Mouse (Mus musculus): Measurements from ENCODE around the gene Hat1. TPM values are rescaled to one million over a fixed set of nuclear protein-coding genes. Genes with fewer than 3 reads are reported as not detected.

Gene Hat1
- total RNA-seq, 2 experiments from 2014 or later = 16.2 to 18.3 TPM

DNA sequence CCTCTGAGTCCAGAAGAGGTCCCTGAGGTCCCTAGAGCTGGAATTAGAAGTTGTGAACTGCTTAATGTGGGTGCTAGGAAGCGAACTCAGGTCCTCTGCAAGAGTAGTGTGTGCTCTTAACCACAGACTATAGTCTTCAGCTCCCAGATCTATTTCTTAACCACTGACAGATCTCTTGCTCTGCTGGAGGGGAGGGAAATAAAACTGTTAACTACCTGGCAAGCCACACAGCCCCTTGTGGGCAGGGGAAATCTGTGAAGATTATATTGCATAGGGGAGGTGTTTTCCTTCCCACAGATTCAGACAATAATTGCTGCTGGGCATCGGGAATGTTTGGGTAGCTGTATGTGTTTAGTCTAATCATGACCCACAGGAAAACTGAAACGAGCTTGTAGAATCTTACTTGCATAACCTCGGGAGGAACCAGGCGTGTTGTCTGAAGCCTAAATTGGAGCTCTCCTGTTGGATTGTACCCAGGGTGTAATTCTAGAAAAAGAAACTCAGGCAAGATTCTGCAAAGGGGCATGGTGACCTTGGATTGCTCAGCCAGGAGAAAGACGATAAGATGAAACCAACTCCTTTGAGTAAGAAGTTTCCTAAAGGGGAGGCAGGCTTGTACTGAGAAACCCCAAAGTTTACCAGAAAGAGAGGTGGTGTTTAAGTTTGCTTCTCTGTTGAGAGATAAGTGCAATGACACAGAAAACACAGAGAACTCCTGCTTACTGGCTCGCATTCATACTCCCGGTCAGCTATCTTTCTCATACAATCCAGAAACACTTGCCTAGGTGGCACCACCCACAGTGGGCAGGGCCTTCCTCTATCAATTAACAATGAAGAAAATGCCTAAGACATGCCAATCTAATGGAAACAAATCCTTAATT lies 14.2 kb upstream of the Hat1 start:
- no peak for DNase-seq (ENCODE audit: extremely low spot score in 1 of 2, low spot score in 1 of 2)

DNA sequence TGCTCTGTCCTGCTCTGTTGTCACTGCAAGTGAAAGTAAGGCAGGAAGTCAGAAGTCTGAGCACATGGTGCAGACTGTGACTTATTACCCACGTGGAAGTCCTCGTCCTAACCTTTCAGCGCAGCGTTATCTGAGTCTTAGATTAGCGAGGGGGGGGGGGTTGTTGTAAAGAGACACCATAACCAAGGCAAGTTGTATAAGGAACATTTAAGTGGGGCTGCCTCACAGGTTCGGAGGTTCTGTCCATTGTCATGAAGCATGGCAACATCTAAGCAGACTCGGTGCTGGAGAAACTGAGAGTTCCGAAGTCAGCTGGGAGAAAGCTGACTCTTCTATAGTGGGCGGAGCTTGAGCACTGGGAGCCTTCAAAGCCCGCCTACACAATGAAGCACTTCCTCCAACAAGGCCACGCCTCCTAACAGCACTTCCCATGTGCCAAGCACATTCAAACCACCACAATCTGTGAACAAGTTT lies 12.3 kb upstream of the Hat1 start:
- no peak for DNase-seq (ENCODE audit: extremely low spot score in 1 of 2, low spot score in 1 of 2)

GRCm38 (mm10) chr2:71377426-71377825 lies 11.3 kb upstream of the Hat1 start:
- no peak for DNase-seq (ENCODE audit: extremely low spot score in 1 of 2, low spot score in 1 of 2)

DNA sequence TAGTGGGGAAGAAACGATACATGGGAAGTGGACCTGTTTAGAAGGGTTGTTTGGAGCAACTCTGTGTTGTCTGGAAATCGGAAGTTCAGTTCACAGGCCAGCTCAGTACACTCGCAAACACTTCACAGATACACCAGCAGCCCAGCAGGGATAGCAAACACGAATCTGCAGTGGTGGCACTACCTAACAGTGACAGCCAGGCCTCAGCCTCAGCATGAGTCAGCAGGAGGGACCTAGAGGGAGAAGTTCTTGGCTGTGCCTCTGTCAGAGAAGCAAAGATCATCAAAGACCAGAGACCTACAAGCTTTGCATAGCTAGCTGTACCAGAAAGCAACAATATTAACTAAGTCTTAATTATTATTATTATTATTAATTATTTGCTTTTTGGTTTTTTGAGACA lies 6.8 kb upstream of the Hat1 start:
- no peak for DNase-seq (ENCODE audit: extremely low spot score in 1 of 2, low spot score in 1 of 2)

DNA sequence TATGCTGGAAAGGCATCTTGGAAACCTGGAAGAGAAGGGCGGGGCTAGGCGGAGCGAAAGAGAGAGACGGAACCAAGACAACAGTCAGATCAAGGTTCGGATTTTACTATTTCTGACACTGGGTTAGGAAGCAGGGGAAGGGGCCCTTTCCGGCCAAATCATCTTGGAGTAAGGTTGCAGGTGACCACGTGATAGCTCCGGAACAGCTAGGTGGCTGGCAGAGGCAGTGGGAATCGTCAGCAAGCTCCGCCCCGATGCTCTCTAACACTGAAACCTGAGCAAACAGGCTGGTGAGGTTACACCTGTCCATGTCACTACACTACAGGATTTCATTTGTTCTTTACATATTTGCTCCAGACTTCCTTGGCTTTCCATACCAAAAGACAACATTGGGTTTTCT lies 4.9 kb upstream of the Hat1 start:
- DNase-seq (ENCODE audit: extremely low spot score in 1 of 2, low spot score in 1 of 2) = no peak

DNA sequence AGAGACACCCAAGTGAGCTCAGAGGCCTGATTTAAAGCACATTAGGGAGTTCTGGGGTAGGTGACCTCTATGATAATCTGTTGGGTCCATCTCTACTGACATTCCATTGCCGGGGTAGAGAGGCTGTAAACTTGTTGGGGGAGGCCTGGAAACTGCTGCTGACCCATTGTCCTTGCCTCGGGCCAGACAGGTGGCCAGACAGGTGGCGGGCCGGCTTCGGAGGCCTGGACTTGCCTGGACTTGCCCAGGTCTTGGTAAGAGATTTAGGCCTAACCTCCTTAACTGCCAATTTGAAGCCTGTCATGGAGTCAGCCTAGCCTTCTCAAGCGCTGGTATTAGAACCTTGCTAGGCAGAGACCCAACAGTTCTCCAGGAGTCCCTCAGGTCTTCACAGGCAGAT lies 992 bp upstream of the Hat1 start:
- DNase-seq (ENCODE audit: extremely low spot score in 1 of 2, low spot score in 1 of 2) = no peak

- DNase-seq (ENCODE audit: extremely low spot score in 1 of 2, low spot score in 1 of 2) = no peak
These were observed 1.1 kb downstream of the Hat1 start for GRCm38 (mm10) chr2:71389864-71390263.

DNA sequence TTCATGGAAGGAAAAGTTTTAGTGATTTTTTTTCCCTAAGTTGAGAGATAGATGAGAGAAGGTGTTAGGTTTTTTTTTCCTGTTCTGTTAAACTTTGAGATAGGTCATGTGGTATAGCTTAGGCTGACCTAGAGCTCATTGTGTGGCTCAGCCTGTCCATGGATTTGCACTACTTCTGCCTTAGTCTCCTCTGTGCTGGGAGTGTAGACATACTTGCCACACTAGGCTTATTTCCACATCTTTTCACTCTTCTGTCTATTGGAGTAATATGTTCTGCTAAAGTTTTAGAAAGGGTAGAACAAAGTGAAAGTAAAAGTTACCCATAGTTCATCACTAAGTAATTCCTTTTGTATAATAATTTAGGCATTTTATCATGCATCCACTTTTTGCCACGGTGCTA lies 16.9 kb downstream of the Hat1 start:
- no peak for DNase-seq (ENCODE audit: extremely low spot score in 1 of 2, low spot score in 1 of 2)

DNA sequence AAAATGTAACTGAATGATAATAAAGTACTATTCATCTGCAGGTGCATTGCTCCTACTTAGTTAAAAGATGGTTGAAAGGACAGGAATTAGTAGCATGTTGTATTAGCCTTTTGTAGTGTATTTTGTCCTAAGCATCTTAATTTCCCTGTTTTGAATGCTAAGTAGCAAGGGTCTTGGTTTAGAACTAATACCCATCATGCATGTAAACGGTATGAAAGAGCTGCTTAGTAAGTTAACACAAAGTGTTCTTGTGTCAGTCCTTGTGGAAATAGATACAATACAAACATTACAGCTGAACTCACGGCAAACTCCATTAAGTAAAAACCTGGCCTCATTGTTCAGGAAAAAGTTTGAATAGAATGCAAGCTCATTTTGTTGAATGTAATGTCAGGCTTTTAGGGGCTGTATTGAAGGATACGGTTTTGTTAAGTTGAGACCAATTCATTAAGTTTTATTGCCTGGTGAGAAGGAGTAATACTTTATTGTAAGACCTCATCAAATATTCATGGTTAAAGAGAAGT lies 30.1 kb downstream of the Hat1 start:
- no peak for DNase-seq (ENCODE audit: extremely low spot score in 1 of 2, low spot score in 1 of 2)

- no peak for DNase-seq (ENCODE audit: extremely low spot score in 1 of 2, low spot score in 1 of 2)
These were observed 30.6 kb downstream of the Hat1 start for GRCm38 (mm10) chr2:71419408-71419807.

DNA sequence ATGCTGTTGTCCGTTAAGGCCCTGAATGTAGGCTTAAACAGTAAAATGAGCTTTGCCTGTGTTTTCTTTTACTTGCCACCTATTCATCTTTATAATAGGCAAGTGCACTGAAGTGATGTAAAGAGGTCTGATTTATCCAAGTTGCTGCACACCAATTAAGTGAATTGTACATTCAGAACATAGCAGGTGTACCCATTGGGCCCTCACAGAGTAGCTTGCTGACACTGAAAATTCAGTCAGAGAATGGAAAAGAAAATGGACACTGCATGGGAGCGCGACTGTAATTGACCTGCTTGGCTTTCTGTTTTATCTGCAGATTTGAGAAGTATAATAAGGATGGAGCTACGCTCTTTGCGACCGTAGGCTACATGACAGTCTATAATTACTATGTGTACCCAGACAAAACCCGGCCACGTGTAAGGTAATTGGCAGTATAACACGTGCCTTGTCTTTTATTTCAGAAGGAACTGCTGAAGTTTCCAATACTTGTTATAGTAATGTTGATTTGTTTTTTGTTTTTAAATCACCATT lies 32.2 kb downstream of the Hat1 start:
- DNase-seq (ENCODE audit: extremely low spot score in 1 of 2, low spot score in 1 of 2) = no peak

- no peak for DNase-seq (ENCODE audit: extremely low spot score in 1 of 2, low spot score in 1 of 2)
These were observed 35.8 kb downstream of the Hat1 start for GRCm38 (mm10) chr2:71424545-71424944.

DNA sequence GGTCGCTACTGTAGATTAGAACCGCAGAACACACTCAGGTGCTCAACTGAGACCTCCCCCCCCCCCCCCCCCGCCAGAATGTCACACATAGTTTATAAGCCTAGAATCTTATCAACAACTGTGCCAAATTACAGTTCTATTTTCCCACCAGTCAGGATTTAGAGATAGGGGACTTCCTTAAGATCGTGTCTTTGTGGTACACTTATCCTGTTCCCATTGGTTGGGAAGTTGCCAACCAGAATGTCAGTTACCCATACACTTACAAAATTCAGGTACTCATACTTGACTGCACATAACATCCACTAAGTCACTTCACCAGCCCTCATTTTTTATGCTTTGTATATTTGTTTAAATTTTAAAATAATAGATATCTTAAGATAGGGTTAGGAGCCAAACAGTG lies 46.7 kb downstream of the Hat1 start:
- DNase-seq (ENCODE audit: extremely low spot score in 1 of 2, low spot score in 1 of 2) = no peak

DNA sequence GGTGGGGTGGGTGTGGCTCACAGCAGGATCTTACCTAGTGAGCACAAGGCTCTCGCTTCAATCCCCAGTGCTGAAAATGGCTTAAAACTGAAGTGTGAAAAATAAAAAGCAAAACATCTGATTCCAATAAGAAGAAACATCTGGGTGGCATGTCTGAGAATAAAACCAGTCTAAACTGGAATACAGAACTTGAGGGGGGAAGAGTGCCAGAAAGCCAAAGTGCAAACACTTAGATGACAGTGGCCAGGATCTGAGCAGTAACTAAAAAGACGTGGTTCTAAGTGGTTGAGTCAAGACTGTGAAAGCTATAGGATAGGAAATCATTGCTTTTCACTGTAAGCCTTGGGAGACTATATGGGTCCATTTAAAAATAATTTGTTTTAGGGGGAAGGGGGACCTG lies 54.6 kb downstream of the Hat1 start:
- DNase-seq (ENCODE audit: extremely low spot score in 1 of 2, low spot score in 1 of 2) = no peak

GRCm38 (mm10) chr2:71445536-71446196 lies 56.9 kb downstream of the Hat1 start:
- no peak for DNase-seq (ENCODE audit: extremely low spot score in 1 of 2, low spot score in 1 of 2)

- no peak for DNase-seq (ENCODE audit: extremely low spot score in 1 of 2, low spot score in 1 of 2)
These were observed 60.8 kb downstream of the Hat1 start for GRCm38 (mm10) chr2:71449604-71450003.

GRCm38 (mm10) chr2:71451761-71452160 lies 63.0 kb downstream of the Hat1 start:
- DNase-seq (ENCODE audit: extremely low spot score in 1 of 2, low spot score in 1 of 2) = no peak

GRCm38 (mm10) chr2:71453161-71453916 lies 64.6 kb downstream of the Hat1 start, which contains the start of gene Metap1d:
Gene Metap1d, plus strand, starts transcription at chr2:71453276.
- peak; percentile 88 for DNase-seq (ENCODE audit: extremely low spot score in 1 of 2, low spot score in 1 of 2)

DNA sequence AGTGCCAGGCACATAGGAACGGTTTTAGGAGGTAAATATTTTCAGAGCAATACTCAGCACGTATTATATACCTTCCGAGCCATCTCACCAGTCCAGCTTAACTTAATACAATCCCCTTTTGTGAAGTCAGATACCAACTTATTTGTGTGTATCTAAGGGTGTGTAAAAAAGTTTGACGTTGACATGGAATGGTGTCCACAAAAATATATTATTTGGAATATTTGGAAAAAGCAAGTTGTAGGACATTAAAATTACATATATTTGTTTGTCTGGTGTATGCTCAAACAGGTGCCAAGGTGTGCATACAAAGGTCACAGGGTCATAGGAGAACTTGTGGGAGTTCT lies 65.1 kb downstream of the Hat1 start:
- no peak for DNase-seq (ENCODE audit: extremely low spot score in 1 of 2, low spot score in 1 of 2)

- no peak for DNase-seq (ENCODE audit: extremely low spot score in 1 of 2, low spot score in 1 of 2)
These were observed 69.9 kb downstream of the Hat1 start for GRCm38 (mm10) chr2:71458624-71459023.

DNA sequence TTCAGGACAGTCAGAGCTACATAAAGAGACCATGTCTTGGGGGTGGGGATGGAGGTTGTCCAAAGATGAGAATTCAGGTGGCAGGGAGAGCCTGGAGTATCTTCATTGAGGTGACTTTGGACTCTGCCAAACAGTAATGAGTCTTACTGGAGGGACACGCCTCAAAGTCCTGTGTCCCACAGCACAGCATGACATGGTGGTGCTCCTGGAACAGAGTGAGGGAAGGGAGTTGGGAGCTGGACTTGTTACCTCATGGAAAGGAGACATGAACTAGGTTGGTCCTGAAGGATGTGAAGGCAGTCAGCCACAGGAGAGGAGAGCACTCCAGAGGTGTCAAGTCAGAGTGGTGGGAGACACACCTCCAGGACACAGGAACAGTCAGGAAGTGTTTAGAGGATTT lies 70.9 kb downstream of the Hat1 start:
- no peak for DNase-seq (ENCODE audit: extremely low spot score in 1 of 2, low spot score in 1 of 2)

All from layer of hippocampus, postnatal 25 days (tissue).